Mouse (Mus musculus) kidney, adult 9 months (tissue): Measurements from ENCODE around the gene Vmn1r4.

Source experiments
- DNase-seq: peaks from one replicate; pipeline ENCODE4 v3.0.0; 2022

Vmn1r4 gene

GRCm38 (mm10) chr6:56923726-56924707, at the start of gene Vmn1r4, which contains the start of gene Nt5c3:
Vmn1r4 (plus strand) TSS chr6:56924015.
Nt5c3 (minus strand) TSS chr6:56923932.
- peak; percentile 98 for DNase-seq

DNA sequence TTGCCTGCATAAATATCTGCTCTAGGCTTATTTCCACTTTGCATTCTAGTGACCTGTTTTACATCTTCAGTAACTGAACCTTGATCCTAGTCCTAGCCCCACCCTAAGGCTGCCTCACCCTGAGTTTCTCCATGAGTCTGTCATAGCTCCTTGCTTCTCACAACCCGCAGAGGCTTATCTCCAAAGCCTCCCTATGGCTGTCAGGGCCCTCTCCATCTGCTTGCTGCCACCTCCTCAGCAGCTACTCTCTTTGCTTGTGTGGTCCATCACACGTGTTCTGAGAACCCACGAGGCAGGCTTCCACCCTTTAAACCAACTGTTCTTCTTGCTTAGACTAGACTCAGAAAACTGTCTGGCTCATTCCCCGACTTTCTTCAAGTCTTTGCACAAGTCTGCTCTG, 46.9 kb upstream of the Vmn1r4 start:
- no peak for DNase-seq

- no peak for DNase-seq
Observed at GRCm38 (mm10) chr6:56877985-56878384, 45.8 kb upstream of the Vmn1r4 start.

GRCm38 (mm10) chr6:56879352-56879955, 44.4 kb upstream of the Vmn1r4 start:
- no peak for DNase-seq

DNA sequence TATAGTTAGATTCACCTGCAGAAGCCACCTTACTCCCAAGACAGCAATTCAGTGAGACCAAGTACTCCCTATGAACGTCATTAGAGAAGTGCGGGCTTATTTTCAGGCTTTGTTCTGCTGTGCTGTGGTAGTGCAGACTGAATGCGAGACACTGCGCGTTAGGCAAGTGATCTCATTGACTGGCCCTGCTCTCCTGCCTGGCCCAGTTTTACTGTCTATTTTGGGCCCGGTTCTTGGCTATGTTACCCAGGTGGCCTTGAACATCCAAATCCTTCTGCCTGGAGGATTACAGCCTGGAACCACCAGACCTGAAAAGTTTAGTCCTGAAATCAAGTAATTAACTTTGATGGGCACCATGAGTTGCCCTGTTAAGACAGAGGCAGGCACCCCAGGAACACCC, 35.3 kb upstream of the Vmn1r4 start:
- DNase-seq: no peak

- DNase-seq: no peak
Observed at GRCm38 (mm10) chr6:56890762-56891161, 33.1 kb upstream of the Vmn1r4 start.

GRCm38 (mm10) chr6:56899601-56900000, 24.2 kb upstream of the Vmn1r4 start:
- DNase-seq: no peak

GRCm38 (mm10) chr6:56901336-56901735, 22.5 kb upstream of the Vmn1r4 start:
- DNase-seq: no peak

DNA sequence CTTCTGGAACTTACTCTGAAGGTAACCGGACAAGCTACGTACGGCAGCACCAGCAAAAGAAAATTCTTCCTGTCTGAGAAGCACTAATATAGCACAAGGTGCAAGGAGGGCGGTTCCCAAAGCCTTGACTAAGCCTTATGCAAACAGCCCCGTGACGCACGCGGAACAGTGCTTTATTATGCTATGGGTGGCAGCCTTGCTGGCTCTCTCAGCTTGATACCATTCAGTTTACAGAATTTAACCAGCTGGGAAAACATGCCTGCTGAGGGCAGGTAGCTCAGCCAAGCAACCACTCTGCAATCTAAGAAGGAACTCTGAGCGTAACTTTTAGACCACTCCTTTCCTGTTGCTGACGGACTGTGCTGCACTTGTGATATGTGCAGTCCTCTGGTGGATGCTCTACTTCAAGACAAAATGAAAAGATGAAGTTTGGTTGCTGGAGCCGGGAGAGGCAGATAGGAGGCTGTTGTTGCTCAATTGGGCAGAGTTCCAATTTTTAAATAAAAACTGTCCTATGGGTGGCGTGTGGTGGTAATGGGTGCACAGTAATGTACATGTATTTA, 21.9 kb upstream of the Vmn1r4 start:
- DNase-seq: peak; percentile 78

DNA sequence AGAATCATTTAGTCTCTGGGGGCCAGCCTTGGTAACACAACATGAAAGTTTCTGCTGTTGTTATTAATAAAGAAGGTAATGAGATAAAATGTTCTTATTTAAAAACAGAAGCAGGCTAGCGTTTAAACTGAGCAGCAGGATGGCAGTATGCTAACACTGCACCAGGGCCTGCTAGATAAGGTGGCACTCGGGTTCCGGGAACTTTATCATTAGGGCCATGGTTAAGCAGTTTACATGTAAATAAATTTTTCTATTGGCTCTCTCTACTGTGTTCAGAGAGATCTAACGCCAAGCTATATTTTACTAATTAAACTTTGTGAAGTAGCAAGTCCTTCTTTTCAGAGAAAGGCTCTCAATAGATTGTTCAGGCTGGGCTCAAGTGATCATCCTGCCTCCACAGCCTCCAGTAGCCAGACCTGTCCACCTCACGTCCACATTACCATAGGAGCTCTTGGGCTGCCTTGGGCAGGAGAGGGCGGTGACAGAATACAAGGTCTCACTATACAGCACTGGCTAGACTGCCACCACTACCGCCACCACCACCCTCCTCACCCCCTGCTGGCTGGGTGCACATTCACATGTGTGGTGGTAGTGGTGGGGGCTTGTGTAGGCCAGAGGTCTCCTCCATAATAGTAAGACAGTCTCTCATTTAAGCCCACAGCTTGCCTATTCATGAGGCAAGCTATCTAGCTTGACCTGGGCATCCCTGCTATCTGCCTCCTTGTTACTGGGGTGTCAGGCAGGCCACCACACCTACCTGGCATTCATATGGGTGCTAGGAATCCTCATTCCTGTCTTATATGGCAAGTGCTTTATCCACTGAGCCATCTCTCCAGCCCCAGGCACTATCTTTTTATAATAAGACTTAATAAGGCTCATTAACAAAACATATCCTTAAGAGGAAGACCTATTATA, 21.0 kb upstream of the Vmn1r4 start:
- no peak for DNase-seq

- DNase-seq: peak; percentile 31
Observed at GRCm38 (mm10) chr6:56903831-56904230, 20.0 kb upstream of the Vmn1r4 start.

- no peak for DNase-seq
Observed at GRCm38 (mm10) chr6:56904330-56904729, 19.5 kb upstream of the Vmn1r4 start.

DNA sequence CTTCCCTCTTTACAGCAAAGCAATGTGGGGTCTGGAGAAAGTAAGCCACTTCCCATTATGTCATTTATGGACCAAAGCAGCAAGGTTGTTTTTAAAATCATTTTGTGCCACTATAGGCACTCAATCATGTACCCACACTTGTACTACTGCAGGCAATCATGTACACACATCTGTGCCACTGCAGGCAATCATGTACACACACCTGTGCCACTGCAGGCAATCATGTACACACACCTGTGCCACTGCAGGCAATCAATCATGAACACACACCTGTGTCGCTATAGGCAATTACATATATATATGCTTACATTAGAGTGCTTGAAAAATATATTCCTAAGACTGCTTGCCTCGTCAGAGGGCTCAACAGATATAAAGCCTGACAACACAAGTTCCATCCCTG, 18.8 kb upstream of the Vmn1r4 start:
- no peak for DNase-seq

DNA sequence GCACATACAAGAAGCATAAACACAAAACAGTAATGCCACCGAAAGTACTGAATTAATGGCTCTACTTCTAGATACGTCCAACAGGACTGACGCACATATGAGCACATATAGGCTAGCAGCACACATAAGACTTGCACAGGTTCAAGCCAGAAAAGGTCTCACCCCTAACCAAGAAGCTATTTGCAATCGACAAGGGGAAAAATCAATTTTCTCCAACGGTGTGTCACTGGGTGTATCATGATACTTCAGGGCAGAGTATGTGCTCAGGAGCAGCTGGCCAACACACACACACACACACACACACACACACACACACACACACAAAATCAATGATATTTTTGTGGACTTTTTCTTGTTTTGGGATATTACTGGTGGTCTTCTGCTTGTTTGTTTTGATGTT, 18.3 kb upstream of the Vmn1r4 start:
- no peak for DNase-seq

GRCm38 (mm10) chr6:56906121-56906846, 17.5 kb upstream of the Vmn1r4 start:
- peak; percentile 80 for DNase-seq

- no peak for DNase-seq
Observed at GRCm38 (mm10) chr6:56907973-56908372, 15.8 kb upstream of the Vmn1r4 start.

DNA sequence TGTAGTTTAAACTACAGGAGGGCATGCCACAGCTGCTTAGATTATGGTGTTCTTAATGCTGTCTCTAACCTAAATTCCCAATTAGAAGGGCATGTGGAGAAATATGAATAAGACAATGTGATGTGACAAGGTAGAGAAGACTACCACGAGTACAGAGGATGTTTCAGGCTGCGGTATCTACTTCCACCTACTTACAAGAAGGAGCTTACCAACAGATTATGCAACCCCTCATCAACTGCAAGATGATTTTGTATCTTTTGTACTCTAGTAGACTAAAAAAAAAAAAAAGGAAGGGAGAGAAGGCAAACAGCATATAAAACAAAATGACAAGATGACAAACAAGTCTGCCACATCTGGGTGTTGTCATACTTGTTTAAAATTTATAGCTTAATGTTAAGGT, 15.4 kb upstream of the Vmn1r4 start:
- no peak for DNase-seq

DNA sequence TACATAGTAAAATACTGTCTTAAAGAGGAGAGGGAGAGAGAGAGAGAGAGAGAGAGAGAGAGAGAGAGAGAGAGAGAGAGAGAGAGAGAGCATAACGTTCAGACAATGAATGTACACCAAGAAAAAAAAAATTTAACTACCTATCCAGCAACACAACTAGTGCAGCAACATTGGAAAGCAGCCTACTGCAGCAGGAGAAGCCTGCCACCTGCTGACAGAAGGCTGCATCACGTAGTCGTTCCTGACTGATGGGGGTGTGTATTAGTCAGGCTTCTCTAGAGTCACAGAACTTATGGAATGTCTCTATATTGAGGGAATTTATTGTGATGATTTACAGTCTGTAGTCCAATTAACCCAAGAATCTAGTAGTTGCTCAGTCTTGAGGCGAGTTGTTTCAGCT, 14.9 kb upstream of the Vmn1r4 start:
- peak; percentile 75 for DNase-seq

GRCm38 (mm10) chr6:56910910-56911309, 12.9 kb upstream of the Vmn1r4 start:
- DNase-seq: no peak

- DNase-seq: no peak
Observed at GRCm38 (mm10) chr6:56913092-56913858, 10.5 kb upstream of the Vmn1r4 start.

DNA sequence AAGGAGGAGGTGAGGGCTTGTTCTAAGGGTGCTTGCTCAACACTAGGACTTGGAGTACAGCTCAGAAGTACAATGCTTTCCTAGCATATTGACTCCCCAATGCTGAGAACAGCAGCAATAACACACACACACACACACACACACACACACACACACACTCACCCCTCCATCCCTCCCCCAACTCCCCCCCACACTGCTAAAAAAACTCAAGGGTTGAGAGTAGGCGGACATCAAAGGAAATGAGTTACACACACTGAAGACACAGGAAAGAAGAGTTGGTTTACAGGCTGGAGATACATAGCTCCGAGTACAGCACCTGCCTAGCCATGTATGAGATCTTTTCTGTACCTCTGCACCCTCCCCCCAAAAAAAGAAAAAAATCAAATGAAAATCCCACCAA, 7.5 kb upstream of the Vmn1r4 start:
- no peak for DNase-seq
